Mouse (Mus musculus): ENCODE measurements around the gene Uaca.

Uaca gene

DNA sequence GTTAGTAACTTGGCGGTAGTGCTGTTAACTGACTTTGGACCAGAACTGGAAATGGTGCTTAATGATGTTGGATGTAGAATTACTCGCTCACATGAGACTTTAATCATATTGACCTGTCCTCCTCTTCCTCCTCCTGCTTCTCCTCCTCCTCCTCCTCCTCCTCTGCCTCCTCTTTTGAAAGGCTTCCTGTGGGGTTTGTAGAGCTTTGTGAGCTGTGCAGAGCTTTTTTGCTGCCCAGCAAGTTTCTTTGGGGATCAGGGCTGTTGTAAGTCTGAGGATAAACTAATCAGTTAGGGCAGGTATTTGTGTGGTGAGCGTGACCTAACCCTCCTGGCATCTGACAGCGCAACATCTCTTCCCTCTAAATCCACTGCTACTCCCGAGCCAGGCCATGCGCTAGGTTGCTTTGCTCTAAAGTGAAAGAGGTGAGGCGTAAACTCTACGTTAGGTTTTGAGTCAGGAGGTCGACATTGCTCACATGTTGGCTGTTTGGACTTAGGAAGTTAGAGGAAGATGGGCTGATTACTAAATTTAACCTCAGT lies 44.1 kb downstream of the Uaca start:
- DNase-seq: peak; percentile 30

DNA sequence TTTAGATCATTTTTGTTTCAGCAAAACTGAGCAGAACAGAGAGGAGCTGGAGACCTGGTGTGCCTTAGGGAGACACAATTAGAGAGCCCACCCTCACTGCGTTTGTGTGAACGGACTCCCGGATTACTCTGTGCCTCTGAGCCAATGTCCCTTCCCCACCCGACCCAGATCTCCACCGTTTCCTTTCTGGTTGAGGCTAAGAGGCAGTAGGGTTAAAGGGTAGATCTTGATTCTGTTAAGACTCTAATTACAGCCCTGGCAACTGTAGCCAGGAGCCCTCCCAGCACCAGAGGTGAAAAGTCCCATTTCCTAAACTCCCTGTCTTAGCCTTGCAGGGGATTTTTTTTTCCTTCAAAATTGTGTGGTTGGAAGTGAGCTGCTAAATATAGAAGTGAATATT lies 47.1 kb downstream of the Uaca start:
- peak; percentile 26 for DNase-seq

DNA sequence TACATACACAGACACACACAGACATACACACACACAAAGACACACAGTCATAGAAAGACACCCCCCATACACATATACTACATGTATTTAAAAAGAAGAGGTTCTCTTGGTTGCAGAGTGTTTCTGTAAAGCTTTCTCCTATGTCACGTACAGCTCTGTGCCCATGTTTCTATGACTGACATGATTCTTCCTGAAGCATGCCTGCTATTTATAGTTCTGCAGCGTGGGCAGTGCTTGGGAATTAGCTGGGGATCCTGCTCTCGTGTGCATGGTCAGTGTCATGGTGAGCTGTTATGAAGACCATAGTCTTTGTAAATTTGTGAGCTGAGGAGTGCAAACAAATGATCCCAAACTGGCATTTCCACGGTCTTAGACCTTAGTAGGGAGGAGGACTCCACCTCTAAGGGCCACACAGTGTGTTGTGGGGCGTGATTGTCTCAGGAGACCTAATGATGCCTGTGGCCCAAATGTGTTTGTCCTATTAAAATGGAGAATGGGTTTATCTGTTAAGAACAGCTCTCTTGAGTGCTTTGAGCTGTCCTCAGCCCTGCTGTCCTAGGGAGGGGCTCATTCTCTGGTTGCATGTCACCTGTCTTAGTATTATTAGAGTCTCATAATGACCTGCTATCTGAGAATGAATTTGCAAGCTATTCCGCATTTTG lies 49.2 kb downstream of the Uaca start:
- DNase-seq: peak; percentile 25

DNA sequence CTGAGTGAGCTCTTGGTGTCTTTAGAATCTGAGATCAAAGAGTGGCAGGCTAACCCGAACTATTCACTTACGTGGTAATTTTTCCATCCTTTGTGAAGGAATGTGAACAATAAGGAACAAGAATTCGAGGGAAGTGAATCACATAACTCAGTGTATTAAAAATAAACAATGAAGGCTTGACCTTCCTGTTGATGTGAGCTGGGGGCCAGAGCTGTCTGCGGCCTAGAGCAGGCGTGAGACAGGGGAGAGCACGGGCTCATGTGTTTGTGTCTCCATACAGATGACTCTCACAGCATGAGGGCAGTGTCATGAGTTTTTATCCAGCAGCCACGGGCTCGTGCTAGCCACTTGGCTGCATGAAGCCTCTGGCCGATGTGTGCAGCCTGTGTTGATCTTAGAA lies 54.4 kb downstream of the Uaca start:
- DNase-seq: peak; percentile 19

DNA sequence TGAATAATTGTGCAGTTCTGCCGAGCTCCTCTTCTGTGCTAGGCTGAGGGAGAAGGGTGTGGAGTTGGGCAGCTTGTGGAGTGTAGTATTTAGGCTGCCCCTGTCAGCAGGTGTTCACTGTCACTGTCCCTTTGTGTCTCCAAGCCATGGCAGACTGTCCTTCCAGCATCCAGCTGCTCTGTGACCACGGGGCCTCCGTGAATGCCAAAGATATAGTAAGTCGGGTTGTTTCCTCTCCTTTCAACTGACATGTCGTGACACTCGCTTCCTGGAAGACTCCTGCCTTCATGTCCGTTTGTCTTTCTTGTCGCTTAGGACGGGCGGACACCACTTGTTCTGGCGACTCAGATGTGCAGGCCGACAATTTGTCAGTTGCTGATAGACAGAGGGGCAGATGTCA lies 55.6 kb downstream of the Uaca start:
- no peak for DNase-seq

DNA sequence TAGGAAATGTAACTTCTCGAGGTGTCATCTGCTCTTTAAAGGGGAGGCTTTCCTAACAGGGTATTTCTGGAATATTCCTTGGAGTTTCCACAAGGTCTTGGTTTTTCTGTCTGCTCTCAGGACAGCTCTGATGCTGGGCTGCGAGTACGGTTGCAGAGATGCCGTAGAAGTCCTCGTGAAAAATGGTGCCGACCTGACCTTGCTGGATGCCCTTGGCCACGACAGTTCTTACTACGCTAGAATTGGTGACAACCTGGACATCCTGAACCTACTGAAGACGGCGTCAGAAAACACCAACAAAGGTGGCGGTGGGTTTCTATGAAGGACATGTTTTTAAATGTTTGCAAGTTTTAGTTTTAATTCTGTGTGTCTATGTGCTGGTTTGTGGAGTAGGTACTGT lies 59.9 kb downstream of the Uaca start:
- DNase-seq: no peak

DNA sequence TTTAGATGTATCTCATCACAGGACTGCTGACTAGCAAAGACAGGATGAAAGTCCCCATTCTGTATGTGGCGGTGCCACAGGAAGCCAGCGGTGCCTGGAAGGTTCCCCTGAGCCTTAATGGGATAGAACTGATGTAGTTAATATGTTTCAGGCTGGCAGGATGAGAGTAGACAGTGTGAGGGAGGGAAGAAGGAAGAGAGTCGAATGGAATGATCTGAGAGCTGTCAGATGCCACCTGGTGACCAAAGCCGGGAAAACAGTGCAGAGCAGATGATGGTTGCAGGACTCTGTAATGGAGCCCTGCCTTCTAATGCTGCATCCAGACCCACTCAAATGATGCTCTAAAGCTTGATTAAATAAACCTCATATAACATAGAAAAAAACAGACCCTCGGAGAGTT lies 63.5 kb downstream of the Uaca start:
- DNase-seq: peak; percentile 81

DNA sequence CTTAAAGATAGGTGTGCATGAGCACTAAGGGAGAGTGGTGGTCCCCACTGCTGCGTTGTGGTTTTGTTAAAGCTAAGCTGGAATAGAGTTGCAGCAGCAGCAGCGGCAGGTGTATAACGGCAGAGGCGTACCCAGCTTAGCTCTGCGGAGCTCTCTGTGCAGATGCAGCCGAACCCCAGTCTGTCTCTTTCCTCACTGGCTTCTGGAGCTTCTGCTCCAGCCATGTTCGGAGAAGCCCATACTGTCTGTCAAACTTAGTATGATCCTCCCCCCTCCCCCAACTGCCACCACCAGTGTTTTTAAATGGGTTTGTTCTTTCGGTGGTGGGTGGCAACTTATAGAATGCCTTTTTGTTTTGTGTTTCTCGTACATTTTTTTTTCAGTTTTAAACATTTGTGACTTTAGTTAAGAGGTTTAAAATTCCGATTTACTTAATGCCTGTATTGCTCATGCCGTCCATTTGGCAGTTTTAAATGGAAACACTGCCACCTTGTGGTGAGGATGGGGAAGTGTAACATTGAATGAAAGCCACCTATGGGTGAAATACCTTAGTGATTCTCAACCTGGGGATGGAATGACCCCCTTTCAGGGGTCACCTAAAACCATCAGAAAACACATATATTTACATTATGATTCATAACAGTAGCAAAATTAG lies 64.1 kb downstream of the Uaca start:
- DNase-seq: peak; percentile 80

DNA sequence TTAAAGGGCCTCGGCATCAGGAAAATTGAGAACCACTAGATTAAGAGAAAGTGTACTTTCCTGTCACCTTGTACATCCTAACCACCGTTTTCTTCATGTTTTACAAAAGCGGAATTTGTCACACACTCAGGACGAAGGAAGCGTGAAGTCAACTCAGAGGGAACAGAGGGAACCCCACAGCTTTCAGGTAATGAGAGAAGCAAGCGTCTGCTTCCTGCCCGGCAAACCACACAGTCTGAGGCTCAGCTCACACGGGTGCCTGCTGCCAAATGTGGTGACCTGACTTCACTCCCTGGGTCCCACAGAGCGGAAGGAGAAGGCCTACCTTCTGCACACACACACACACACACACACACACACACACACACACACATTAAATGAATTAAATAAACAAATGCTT lies 64.7 kb downstream of the Uaca start:
- DNase-seq: no peak

DNA sequence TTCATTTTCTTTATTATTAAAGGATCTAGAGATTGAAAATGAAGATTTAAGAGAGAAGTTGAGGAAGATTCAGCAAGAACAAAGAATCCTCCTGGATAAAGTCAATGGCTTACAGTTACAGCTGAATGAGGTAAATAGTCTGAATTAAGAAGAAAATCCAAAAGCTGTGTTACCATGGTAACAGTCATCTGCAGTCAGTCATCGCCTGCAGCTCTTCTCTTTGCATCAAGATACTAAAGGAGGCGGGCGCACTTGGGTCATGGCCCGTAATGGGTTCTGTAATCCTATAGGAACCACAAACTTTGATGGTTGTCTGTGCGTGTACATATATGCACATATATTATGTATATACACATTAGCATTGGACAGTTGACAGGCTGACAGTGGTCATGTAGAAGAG lies 66.7 kb downstream of the Uaca start:
- DNase-seq: no peak

DNA sequence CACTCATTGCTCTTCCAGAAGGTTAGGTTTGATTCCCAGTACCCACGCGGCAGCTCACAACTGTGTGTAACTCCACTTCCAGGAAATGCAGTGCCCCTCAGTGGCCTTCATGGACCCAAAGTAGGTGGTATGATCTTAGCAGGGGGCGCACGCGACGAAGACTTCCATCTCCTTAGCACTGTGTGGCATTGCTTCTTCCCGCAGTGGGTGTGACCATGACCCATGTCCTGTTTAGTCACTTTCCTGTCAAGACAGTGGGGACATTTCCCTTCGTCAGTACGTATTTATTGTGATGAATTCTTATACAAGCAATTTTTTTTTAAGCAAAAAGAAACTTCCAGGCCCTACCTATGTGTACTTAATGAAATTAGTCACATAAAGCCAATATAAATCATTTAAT lies 70.3 kb downstream of the Uaca start:
- DNase-seq: no peak

DNA sequence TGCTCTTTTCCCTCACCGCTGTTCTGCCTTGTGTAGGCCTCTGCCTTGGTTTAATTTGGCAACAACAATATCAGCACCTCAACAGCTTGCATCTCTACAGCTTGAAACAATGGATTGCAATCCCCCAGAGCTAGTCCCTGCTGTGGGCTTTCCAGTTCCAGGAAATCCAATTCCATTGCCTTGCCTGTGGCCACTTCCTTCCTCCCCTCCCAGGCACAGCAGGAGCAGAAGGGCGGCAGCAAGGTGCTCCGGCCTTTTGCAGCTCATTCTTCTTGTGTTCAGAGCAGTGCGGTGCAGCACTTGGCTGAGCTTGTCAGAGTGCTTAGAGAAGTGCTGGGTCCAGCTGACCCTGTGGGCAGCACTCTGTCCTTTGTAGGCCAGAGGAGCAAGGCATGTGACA lies 71.5 kb downstream of the Uaca start:
- no peak for DNase-seq

DNA sequence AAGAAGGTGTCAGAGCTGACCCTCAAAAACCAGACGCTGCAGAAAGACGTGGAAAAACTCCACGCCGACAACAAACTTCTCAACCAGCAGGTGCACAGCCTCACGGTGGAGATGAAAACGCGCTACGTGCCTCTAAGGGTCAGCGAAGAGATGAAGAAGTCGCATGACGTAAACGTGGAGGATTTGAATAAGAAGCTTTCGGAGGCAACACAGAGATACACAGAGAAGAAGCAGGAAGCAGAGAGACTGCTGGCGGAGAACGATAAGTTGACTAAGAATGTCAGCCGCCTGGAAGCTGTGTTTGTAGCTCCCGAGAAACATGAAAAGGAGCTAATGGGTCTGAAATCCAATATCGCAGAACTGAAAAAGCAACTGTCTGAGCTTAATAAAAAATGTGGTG lies 76.1 kb downstream of the Uaca start:
- DNase-seq: no peak

DNA sequence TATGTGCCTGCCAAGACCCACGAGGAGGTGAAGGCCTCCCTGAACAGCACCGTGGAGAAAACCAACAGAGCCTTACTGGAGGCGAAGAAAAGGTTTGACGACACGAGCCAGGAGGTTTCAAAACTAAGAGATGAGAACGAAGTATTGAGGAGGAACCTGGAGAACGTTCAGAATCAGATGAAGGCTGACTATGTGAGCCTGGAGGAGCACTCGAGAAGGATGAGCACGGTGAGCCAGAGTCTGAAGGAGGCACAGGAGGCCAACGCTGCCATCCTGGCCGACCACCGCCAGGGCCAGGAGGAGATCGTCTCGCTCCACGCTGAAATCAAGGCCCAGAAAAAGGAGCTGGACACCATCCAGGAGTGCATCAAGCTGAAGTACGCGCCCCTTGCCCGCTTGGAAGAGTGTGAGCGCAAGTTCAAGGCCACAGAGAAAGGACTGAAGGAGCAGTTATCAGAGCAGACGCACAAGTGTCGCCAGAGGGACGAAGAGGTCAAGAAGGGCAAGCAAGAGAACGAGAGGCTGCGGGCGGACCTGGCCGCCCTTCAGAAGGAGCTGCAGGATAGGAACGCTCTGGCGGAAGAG lies 76.7 kb downstream of the Uaca start:
- DNase-seq: no peak

DNA sequence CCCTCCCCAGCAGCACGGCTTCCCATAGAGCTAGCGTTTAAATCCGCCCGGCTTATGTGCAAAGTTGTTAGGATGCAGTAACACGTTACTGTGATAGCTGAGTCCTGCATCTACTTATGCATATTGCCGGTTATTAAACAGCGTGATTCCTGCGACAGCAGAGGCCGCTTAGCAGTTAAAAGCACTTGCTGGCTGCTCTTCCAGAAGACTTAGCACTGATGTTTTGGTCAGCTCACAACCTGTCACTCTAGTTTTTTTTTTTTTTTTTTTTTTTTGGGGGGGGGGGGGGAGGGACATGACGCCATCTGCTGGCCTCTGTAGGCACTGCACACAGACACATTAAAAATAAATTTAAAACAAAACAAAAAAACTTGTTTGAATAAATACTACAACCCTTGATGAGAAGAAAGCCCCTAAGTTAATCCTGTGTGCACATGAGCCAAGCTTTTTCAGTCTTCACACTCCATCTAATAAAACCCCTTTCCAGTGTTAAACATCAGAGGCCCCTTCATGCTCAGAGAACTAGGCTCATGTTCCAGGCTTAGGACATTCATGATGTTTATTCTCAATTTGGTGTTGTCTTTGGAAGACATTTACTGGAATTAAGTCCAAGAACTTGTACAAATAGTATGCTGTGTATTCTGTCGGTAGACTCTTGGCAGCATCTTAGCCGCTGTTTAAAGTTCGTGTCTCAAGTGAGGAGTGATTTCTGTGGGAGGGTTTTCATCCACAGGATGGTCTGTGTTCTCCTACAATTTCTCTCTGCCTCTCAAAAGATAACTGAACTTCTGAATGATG lies 79.1 kb downstream of the Uaca start:
- DNase-seq: peak; percentile 58

DNA sequence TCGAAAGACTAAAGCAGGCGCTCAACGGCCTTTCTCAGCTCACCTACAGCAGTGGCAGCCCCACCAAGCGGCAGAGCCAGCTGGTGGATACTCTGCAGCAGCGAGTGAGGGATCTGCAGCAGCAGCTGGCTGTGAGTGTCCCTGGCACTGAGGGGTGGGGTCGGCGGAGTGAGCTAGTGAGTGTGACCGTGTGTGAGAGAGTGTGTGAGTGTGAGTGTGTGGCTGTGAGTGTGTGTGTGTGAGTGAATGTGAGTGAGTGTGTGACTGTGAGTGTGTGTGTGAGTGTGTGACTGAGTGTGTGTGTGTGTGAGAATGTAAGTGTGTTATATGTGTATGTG lies 79.7 kb downstream of the Uaca start:
- no peak for DNase-seq

DNA sequence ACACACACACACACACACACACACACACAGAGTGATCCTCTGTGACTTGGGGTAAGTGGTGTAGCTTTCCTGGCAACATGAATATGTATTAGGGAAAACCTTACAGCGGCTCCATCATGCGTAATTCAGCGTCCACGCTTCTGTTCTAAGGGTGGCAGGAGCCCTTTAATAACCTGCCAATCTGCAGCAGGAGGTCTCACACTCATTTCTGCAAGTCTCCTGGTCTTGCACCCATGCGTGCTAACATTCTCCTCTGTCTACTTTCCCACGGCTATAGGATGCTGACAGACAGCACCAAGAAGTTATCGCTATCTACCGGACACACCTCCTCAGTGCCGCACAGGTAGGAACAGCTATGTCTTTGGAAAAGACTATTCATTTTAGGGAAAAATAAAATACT lies 81.7 kb downstream of the Uaca start:
- no peak for DNase-seq

DNA sequence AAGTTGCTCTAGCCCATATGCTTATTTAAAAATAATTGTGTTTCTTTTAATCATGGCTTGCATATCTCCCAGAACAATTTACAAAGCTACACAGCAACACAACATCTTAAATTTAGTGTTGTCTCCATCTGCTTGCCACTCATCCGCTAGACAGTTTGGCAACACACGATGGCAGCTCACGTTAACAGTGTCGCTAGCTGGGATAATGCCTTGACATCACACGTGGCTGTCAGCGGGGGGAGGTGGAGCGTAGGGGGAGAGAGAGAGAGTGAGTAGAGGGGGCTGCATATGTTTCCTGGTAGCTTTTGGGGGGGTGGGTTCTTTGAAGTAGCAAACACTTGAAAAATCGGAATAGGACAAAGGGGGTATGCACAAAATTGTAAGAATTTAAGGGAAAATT lies 82.2 kb downstream of the Uaca start:
- DNase-seq: no peak

DNA sequence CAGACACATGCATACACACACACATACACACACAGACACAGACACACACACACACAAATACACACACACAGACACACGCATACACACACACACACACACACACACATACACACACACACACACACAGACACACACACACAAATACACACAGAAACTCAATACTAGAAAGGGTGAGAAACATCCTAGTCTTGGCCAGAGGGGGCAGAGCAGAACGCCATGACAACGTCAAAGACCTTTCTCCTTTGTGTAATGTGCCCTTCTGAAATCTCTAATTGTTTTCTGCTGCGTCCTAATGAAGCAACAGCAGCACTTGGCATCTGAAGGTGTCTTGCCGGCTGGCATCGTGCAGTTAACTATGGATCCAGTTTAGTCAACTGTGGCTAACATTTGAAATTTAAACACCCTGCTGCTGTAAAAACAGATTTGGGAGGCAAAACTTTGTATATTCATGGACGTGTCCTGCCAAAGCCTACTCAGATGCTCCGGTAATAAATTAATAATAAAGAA lies 83.8 kb downstream of the Uaca start:
- DNase-seq: peak; percentile 44

DNA sequence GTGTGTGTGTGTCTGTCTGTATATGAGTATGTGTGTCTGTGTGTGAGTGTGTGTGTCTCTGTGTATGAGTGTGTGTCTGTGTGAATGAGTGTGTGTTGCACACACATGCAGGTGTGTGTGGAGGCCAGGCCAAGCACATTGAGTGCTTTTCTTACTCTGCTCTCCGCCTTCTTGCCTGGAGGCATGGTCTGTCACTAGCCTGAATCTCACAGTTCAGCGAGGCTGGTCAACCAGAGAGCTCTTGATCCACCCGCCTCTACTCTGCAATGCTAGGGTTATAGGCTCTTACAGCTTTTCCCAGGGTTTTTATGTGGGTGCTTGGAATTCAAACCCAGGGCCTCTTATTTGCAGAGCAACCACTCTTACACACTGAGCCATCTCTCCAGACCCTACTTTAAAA lies 84.3 kb downstream of the Uaca start:
- no peak for DNase-seq

DNA sequence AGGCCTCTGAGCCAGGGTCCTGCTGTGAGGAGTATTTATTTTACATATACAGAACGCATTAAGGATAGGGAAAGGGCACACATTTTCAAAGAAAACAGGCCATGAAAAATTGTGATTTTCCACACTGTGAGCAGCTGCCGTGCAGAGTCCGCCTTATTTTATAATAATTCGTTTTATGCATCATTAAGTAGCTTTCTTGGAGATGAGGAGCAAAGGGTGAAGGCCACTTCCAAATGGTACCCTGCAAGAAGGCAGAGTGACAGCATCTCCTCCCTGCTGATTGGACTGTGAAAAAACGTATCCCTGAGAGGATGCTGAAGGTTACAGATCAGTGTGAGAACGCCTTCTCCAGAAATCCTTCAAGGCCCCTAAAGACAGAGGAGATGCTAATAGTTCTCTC lies 90.8 kb downstream of the Uaca start:
- DNase-seq: no peak

DNA sequence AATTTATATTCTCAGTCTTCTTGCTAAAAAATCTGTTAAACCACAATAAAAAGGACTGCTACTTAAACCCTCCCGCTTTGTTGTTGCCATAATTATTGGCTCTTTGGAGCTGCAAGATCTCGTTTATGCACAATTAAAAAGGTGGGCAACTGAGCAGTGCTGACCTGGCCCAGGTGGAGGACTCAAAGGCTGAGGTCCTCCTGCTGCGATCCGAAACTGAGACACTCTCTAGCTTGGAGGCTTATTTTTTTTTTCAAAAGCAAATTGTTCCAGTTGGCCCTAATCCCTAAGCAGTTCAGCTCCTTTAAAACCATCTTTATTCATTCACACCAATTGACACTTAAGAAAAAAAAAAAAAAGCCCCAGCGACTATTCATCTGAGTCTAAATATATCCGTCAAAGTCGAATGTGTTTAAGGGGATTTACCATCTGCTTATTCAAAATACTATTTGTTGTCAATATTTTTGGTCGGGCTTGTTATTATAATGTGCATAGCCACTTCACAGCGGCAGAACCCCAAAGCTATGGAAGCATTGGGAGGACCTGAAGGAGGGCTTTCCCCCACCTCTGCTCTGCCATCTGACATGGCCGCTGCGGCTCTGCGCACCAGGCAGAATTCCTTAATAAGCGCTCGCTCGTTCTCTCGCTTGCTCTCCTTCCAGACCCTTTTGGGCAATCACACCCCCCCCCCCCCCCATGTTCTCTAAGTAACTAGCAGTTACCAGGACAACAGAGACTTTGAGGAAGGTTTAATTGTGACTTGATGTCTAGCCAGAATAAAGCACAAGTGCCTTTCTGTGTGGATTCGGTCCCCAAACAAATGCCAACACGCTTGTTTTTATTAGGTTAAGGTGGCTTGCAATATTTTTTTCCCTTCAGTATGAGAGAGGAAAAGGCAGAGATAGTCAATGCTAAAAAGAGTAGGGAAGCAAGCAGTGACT lies 92.4 kb downstream of the Uaca start:
- peak; percentile 40 for DNase-seq
